ENCODE assay signal across 8 mouse cellular contexts in the genomic region with DNA sequence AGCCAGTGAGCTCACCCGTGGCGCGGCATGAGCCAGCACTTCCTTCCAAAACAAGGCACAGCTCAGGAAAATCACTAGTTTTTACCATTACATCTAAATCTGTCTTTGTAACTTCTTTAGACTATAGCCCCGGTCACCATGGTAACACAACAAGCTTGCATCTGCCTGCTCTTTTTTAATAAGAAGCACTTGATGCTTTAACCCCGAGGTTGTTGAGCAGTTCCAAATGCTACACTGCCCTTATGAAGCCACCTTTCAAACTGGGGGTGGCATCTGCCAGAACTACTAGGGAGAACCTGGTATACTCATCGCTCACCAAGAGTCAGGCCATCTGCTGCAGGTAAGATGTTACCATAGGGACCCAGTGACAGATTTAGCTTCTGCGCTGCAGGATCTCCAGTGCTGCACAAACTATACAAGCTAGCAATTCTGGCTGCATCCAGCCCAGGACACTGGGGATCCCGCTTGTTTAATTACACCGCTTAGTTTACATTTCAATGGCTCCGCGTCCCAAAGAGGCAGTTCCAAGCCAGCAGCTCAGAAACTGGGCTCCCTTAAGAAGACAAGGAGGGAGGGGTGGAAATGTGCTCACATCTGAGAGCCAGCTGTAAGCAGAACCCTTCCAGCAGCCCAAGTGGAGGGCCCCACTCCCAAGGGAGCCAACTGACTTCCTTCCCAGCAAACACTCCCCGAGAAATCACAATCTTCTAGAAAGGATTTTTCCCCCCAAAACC.
DNase-seq lines count a peak whose midpoint lies in the region; ATAC-seq and TF ChIP-seq lines count a peak whose summit lies in the region.

No protein-coding gene starts in this region.

- H3K27me3 ChIP-seq in CH12.LX (replicated peaks) = no peaks in the 10 kb centered on the region
- no peaks in the 10 kb centered on the region for H3K27me3 ChIP-seq in forebrain, embryonic 14.5 days (replicated peaks; ENCODE audit: control insufficient read depth, insufficient read depth, low read length)
- no peaks in the 10 kb centered on the region for H3K27me3 ChIP-seq in midbrain, embryonic 12.5 days

- peak overlapping the region; percentile 48 for H3K4me2 ChIP-seq in CH12.LX (ENCODE audit: insufficient read depth, low read depth, poor library complexity, severe bottlenecking)
- peak overlapping the region; percentile 52 for H3K4me2 ChIP-seq in forebrain, embryonic 14.5 days (ENCODE audit: low read length)
- H3K4me2 ChIP-seq in midbrain, embryonic 12.5 days (replicated peaks) = peak overlapping the region; percentile 52

- peaks cover 0 to 2% of the 10 kb centered on the region in 2 experiments for H3K36me3 ChIP-seq in CH12.LX (replicated peaks in 1 of 2; ENCODE audit: control insufficient read depth in 1 of 2, insufficient read depth in 1 of 2, low read length in 1 of 2)
- peaks cover 13% of the 10 kb centered on the region for H3K36me3 ChIP-seq in forebrain, embryonic 14.5 days (ENCODE audit: control insufficient read depth, insufficient read depth, low read length)
- H3K36me3 ChIP-seq in midbrain, embryonic 12.5 days = peaks cover 7% of the 10 kb centered on the region

- TF ChIP-seq EP300 in CH12.LX (IDR thresholded peaks at IDR 0.05; ENCODE audit: low read length) = peak; percentile 59; the same call in 1 of the 2 replicates

- ATAC-seq in cerebellum, adult (ENCODE audit: insufficient number of reproducible peaks, low FRiP score, low TSS enrichment) = peak; percentile 88
- peak; percentile 81 for ATAC-seq in forebrain, embryonic 14.5 days
- ATAC-seq in midbrain, embryonic 12.5 days (ENCODE audit: low FRiP score, low read depth) = peak; percentile 84
- no peak for ATAC-seq in CD4-positive, CD25-positive, alpha-beta regulatory T cell, adult 4 months

- dilution Hi-C loops in CH12.LX (cut with MboI; ENCODE audit: extremely low pct_ligation_motif_present, extremely low pct_unique_long_range_greater_than_20kb, low sequenced_read_pairs) = no loop called here

- peak overlapping the region in 1 of 3 experiments; percentile 47 for H3K4me3 ChIP-seq in CH12.LX (replicated peaks in 1 of 3; ENCODE audit: low read depth in 2 of 3, low read length in 2 of 3, poor library complexity in 1 of 3)
- peak overlapping the region; percentile 28 for H3K4me3 ChIP-seq in forebrain, embryonic 14.5 days (ENCODE audit: low read depth, low read length)
- peak overlapping the region; percentile 29 for H3K4me3 ChIP-seq in midbrain, embryonic 12.5 days

- TF ChIP-seq POLR2A in CH12.LX (IDR thresholded peaks at IDR 0.05; ENCODE audit: low read depth, low read length) = no peak

- no peaks in the 10 kb centered on the region for H3K9me3 ChIP-seq in CH12.LX (replicated peaks; ENCODE audit: low read length)
- H3K9me3 ChIP-seq in forebrain, embryonic 14.5 days (replicated peaks; ENCODE audit: control insufficient read depth, low read length) = no peaks in the 10 kb centered on the region
- no peaks in the 10 kb centered on the region for H3K9me3 ChIP-seq in midbrain, embryonic 12.5 days

- H3K79me2 ChIP-seq in CH12.LX (replicated peaks; ENCODE audit: control insufficient read depth, extremely low read depth, insufficient read depth, poor library complexity, severe bottlenecking) = no peaks in the 10 kb centered on the region

- no peak for TF ChIP-seq CTCF in CH12.LX (conservative IDR thresholded peaks at IDR 0.05 in 1 of 2, IDR thresholded peaks at IDR 0.05 in 1 of 2; ENCODE audit: low read depth in 2 of 2, low read length in 2 of 2)

- in situ Hi-C loops in CH12.LX (cut with MboI; ENCODE audit: low pct_ligation_motif_present, low pct_unique_long_range_greater_than_20kb, low sequenced_read_pairs) = no loop called here

- H3K4me1 ChIP-seq in CH12.LX (ENCODE audit: control insufficient read depth in 1 of 2, insufficient read depth in 2 of 2) = peaks cover 9 to 30% of the 10 kb centered on the region in 2 experiments; a peak in 3 of 4 replicates
- peaks cover 30% of the 10 kb centered on the region for H3K4me1 ChIP-seq in forebrain, embryonic 14.5 days (ENCODE audit: control insufficient read depth, insufficient read depth, low read length)
- peaks cover 48% of the 10 kb centered on the region for H3K4me1 ChIP-seq in midbrain, embryonic 12.5 days

- intact Hi-C loops in heart, postnatal 10 days (cut with DNase I) = no loop called here

- DNase-seq in CH12.LX (ENCODE audit: extremely low read depth) = peak; percentile 67
- DNase-seq in forebrain, embryonic 14.5 days (ENCODE audit: low spot score) = peak; percentile 91
- DNase-seq in heart, postnatal 10 days = peak; percentile 70
- peak; percentile 64 to 78 for DNase-seq in left cerebral cortex, adult 9 months (ENCODE audit: low spot score in 2 of 2)
- no peak for DNase-seq in spleen, postnatal 14 days (ENCODE audit: low spot score in 2 of 2)

- no peak for TF ChIP-seq RAD21 in CH12.LX (IDR thresholded peaks at IDR 0.05; ENCODE audit: low read depth, low read length)

- no peak overlapping the region for H3K9ac ChIP-seq in CH12.LX (ENCODE audit: insufficient read depth, low read depth)
- H3K9ac ChIP-seq in forebrain, embryonic 14.5 days (ENCODE audit: low read length) = peak overlapping the region; percentile 57
- peak overlapping the region; percentile 46 for H3K9ac ChIP-seq in midbrain, embryonic 12.5 days (replicated peaks)

- WGBS in forebrain, embryonic 14.5 days = under 1% methylated on average over 12 of the region's 12 CpGs
- WGBS in midbrain, embryonic 12.5 days = 4% methylated on average over 12 of the region's 12 CpGs

- H3K27ac ChIP-seq in CH12.LX (ENCODE audit: insufficient read depth, low read depth) = peak overlapping the region; percentile 44; the same call in 1 of the 2 replicates
- H3K27ac ChIP-seq in forebrain, embryonic 14.5 days (ENCODE audit: low read depth, low read length) = peak overlapping the region; percentile 88
- H3K27ac ChIP-seq in midbrain, embryonic 12.5 days (replicated peaks) = peak overlapping the region; percentile 89

TF ChIP-seq in CH12.LX, 34 proteins besides CTCF, POLR2A, EP300 and RAD21:
- TF ChIP-seq IRF4 (IDR thresholded peaks at IDR 0.05; ENCODE audit: low read depth, low read length) (0 out of 2 replicates have a peak, but pooled peaks have one; percentile 26), ZMIZ1 (IDR thresholded peaks at IDR 0.05; ENCODE audit: low read depth, low read length) (no peak), ETS1 (conservative IDR thresholded peaks at IDR 0.05; ENCODE audit: low read depth, low read length) (peak; percentile 51; the same call in 1 of the 2 replicates), USF1 (IDR thresholded peaks at IDR 0.05; ENCODE audit: low read depth, low read length) (no peak), MYC (IDR thresholded peaks at IDR 0.05; ENCODE audit: low read depth, low read length) (no peak), TCF12 (IDR thresholded peaks at IDR 0.05; ENCODE audit: low read depth, low read length) (peak; percentile 40; the same call in 1 of the 2 replicates), USF2 (conservative IDR thresholded peaks at IDR 0.05; ENCODE audit: low read depth, low read length) (no peak), CHD2 (IDR thresholded peaks at IDR 0.05; ENCODE audit: low read length) (0 out of 2 replicates have a peak, but pooled peaks have one; percentile 35), POLR2AphosphoS2 (IDR thresholded peaks at IDR 0.05; ENCODE audit: low read depth, low read length) (no peak), MAZ (IDR thresholded peaks at IDR 0.05; ENCODE audit: low read depth, low read length) (0 out of 2 replicates have a peak, but pooled peaks have one; percentile 49)
TF ChIP-seq in CH12.LX: peak in this region for 5.

Comparison
In these comparisons a context has a peak if more than half of its experiments do, and no peak if none do; other contexts are left out.
1. DNase-seq: peak in CH12.LX (single experiment), forebrain, embryonic 14.5 days (single experiment), heart, postnatal 10 days (2 of 2) and left cerebral cortex, adult 9 months (2 of 2); none in spleen, postnatal 14 days (0 of 2).
2. Peak in every context shown above with its lines, with median percentiles within 50 percentile points of each other: H3K27ac ChIP-seq and H3K4me2 ChIP-seq.